Mouse (Mus musculus): ENCODE measurements around the gene Guca1a.
A peak's percentile ranks its signal among the peaks of the same experiment; 100 is the strongest.

Guca1a gene

DNA sequence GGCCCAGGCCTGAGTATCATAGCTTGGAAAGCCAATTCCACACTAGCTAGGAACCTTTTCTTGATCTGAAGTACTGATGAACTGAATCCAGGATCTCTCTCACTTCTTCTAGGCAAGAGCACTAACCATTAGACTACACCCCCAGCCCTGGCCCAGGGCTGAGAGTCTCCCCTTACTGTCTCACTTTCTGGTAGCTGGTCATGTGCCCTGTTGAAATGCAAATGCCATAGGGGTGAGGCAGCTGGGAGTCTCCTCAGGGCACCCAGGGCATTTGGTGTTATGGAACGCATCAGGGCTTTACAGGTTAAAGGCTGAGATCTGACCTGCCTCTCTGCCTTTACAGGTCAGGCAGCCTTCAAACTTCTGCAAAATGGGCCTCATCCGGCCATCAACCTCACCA is 19.8 kb upstream of the Guca1a start:
- DNase-seq (ENCODE audit: low read depth, low spot score), result peak; percentile 69

DNA sequence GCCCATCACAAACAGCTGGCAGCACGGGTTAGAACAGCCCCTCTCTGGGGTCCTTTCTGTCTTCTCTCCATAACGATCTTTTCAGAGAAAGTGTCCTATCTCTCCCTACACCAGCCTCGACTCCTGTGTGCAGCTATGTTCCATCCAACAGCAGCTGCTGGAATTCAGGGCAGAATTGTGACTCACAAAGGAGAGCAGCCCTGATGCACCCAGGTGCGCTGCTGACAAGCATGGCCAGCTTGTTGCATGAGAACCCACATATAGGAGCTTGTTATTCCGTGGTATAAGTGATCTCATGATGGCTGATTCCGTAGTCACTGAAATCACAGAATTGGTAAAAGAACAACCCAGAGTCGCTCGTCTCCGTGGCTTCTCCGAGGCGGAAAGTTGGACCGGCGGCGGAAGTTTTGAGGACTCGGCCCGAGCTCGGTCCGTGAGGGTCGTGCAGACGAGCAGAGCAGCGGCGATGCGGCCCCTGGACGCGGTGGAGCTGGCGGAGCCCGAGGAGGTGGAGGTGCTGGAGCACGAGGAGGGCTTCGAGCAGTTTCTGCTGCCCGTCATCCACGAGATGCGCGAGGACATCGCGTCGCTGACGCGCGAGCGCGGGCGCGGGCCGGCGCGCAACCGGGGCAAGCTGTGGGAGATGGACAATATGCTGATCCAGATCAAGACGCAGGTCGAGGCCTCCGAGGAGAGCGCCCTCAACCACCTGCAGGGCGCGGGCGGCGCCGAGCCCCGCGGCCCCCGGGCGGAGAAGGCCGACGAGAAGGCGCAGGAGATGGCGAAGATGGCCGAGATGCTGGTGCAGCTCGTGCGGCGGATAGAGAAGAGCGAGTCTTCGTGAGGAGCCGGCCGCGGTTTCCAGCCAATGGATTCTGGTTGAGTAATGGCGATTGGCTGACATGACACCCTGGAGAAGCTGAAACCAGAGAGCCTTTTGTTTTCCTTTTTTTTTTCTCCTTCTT is 9.8 kb upstream of the Guca1a start:
- peak; percentile 32 for DNase-seq (ENCODE audit: low read depth, low spot score)

GRCm38 (mm10) chr17:47408558-47408898 is 8.1 kb upstream of the Guca1a start:
- DNase-seq (ENCODE audit: low read depth, low spot score), result peak; percentile 88

DNA sequence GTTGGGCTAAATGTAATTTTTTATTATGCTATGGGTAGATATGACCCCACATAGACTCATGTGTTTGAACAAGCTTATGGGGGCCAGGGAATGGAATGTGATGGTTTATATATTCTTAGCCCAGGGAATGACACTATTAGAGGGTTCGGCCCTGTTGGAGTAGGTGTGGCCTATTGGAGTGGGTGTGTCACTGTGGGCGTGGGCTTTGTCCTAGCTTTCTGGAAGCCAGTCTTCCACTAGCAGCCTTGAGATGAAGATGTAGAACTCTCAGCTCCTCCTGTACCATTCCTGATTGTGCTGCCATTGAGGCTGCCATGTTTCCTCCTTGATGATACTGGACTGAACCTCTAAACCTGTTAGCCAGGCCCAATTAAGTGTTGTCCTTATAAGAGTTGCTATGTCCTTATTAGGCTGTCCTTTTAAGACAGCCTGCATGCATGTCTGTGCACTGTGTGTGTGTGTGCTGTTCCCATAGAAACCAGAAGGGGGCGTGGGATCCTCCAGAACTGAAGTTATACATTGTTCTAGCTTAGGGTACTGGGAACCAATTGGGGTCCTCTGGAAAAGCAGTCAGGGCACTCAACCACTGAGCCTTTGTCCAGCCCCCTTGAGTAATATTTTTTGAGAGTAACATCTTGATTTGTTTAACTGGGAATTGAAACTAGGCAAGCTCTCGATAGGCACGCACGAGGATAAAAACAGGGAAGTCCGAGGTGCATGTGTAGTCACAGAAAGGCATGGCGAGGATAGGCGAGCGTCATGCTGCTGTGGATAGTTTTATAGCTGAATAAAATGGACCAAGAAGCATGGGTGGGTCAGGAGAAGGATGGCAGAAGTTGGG is 7.6 kb upstream of the Guca1a start:
- DNase-seq (ENCODE audit: low read depth, low spot score), result peak; percentile 66

DNA sequence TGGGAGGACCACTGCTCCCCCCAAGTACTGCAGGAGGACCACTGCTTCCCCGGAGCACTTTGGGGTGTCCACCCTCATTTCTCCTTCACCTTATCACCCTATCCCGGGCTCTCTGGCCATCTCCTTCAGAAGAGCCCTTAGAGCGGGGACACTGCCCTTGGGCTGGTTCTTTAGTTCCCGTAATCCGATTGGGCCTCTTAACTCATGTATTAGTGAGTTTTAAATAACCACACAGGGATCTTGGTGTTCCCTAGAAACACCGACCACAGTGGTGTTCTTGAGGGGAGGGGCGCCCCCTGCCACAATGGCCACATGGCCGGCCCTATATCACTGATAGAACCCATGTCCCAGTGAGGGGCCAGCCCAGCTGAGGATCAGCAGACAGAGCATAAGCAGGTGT is 1.3 kb downstream of the Guca1a start:
- no peak for DNase-seq (ENCODE audit: low read depth, low spot score)

DNA sequence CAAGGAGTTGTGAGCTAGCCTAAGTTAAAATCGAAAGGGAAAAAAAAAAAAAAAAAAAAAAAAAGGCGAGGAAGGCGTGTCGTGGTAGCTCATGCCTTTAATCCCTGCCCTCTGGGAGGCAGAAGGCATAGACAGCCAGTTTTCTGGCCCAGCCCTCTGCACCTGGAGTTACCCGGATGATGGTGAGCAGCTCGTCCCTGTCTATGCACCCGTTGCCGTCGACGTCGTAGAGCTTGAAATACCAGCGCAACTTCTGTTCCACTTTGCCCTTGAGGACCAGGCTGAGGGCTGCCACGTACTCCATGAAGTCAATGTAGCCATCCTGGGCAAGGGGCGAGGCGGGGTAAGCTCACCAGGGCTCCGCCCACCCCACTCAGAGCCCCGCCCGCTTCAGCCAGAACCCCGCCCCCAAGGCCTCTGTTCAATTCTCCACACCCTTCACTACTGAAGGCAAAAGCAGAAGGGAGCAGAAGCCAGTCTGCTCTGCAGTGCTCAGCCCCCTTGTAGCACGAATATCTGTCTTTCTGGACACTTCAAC is 4.9 kb downstream of the Guca1a start:
- DNase-seq (ENCODE audit: low read depth, low spot score), result peak; percentile 91

DNA sequence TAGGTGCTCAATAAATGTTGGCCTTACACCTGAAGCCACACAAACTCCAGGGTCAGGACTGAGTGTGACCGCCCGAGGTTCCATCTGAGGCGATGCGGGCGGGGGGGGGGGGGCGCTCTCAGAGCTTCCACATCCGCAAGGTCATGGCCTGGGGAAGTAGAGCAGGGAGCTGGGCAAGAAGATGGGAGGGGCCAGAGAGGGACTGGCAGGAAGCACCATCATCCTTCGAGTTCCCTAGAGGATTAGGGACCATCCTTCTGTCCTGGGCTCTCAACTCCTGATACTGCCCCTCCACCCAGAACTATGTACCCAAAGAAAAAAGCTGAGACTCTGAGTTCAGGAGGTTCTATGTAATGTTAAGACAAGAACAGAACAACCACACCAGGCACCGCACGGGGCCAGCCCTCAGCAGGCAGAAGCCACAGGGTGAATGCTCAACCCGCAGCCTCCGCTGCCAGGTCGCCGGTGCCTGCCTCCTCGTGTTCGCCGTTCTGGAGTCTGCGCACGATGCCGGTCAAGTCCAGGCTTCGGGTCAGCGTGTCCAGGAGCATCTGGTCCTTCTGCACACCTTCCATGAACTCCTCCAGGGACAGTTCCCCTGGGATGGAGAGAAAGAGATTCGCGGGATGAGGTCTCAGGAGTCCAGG is 6.0 kb downstream of the Guca1a start:
- DNase-seq (ENCODE audit: low read depth, low spot score), result no peak

DNA sequence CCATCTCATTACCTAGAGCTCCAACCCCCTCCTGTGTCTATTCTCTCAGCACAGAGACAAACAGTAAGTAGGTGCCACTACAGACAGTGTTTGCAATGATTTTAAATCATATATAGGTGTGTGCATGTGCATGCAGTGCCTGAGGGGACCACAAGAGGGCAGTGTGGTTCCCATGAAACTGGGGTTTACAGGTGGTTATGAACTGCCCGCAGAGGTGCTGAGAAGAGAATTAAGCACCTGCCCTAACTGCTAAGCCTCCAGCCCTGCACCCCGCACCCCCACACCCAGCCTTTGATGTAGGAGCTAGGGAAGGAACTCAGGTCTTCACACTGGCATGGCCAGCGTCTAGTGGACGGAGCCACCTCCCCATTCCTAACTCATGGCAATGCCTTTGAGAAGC is 13.7 kb downstream of the Guca1a start:
- peak; percentile 80 for DNase-seq (ENCODE audit: low read depth, low spot score)

DNA sequence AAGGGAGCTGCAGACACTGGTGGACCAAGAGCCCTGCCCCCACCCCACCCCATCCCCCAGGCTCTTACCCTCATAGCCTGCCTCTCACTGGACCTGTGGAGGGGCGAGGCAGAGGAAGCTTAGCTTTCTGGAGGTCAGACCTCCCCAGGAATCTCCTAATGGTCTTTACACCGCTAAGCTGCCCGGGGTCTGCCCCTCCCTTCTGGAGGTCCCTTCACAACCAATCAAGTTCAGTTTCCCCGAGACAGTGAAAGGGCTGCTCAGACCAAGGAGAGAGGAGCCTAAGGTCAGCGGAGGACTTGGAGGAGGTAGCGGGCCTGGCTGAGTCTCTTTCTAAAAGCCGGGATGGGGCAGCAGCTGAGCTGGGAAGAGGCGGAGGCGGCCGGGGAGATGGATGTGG is 15.2 kb downstream of the Guca1a start, which contains the start of gene Guca1b:
TSS of gene Guca1b (plus strand) at position 249 of the 400 bp plus-strand sequence.
- no peak for DNase-seq (ENCODE audit: low read depth, low spot score)

- DNase-seq (ENCODE audit: low read depth, low spot score), result no peak
These were observed 16.3 kb downstream of the Guca1a start for GRCm38 (mm10) chr17:47384064-47384463.

DNA sequence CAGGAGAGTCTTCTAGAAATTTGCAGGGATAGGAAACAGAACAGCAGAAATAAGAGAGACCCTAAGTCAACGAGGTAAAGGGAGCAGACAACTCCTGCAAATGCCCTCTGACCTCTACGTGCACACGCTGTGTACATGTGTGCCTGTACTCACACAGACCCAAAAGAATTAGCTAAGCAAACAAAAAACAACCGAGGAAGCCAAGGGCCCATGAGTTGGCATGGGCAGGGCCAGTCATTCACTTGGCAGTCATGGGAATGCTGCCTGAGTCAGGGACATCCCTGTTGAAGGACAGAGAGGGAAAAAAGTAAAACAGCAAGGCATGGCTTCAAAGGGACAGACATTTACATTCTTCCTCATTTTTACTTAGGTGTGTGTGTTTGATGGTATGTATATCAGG is 17.1 kb downstream of the Guca1a start:
- no peak for DNase-seq (ENCODE audit: low read depth, low spot score)

DNA sequence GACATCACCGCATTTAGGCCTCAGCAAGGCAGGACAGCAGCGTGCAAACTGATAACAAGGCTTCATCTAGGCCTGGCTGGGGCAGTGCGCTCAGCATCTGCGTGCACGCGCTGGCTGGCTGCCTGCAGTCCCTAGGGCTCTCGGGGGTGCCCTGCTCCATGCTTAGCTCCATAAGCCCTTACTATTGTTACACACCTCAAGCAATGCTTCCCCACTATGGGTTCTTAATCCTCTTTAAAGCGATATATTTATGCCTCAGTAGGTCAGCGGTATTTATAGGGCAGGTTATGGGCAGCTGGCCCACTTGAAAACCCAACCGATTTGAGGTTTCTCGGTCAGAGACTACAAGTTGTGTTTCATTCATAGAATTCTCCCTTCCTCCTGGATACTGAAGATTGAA is 18.5 kb downstream of the Guca1a start:
- no peak for DNase-seq (ENCODE audit: low read depth, low spot score)

DNA sequence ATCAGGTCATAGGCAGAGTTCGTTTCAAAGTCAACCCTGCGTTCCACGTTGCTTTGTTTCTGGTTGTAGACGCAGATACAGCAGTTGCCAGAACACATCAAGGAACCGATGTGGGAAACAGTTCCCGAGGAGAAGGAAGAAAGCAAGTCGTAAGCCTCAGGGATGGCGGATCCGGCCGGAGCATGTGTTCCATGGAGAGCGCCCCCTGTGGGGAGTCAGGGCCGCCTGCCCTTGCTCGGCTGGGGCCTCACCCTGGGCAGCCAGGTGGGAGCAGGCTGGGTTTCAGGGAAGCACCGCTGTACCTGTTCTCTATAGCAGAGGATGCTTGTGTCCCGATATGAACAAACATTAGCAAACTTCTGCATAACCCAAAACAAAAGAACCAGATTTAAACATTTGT is 22.3 kb downstream of the Guca1a start:
- peak; percentile 69 for DNase-seq (ENCODE audit: low read depth, low spot score)

GRCm38 (mm10) chr17:47376779-47377280 is 23.6 kb downstream of the Guca1a start:
- DNase-seq (ENCODE audit: low read depth, low spot score), result no peak

DNA sequence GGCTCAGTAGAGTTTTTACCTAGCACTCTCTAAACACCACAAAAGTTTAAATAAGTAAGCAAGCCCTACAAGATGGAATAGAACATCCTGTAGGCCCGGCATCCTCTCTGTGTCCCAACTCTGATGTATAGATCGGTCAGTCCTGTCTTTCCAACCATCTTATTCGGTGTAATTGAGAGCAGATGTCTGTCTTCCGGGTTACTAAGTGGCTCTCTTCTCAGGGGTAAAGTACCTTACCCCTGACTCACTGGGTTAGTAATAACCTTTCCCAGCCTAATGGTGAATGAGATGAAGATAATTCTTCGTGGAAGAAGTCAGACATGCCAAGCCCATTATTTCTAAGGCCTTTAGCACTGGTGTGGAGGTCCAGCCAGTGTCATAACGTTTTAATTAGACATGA is 26.4 kb downstream of the Guca1a start:
- no peak for DNase-seq (ENCODE audit: low read depth, low spot score)

DNA sequence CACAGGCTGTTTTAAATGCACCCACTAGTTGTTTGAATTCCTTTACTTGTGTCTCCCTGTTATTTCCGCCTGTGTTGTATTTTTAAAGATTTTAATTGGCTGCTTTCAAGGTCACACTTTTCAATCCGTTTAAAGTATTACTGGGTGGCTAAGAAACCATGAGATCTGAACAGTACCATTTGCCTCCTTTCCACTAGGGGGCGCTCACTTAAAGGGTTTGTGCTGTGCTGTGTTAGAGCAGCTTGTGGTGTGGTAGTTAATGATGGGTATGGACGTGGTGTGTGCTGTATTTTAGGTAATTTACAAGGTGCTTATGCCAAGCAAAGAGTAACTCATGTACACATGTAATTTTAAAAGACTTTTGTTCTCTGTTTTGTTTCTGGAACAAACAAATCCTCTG is 28.9 kb downstream of the Guca1a start:
- DNase-seq (ENCODE audit: low read depth, low spot score), result peak; percentile 86

DNA sequence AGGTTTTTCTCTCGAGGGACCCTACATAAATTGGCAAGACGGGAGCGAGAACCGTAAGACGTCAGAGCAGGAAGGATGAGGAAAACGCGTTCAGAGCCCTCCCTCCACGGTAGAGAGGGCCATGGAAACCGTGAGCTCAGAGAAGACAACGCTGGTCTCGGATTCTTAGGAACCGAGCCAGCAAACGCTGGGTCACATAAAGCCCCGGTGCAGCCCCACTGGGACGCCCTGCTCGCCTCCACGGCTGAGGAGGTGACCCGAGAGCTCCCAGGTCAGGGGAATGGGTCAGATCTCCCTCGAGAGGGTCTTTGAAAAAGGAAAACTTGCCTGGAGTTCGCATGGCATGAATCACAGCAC is 31.3 kb downstream of the Guca1a start:
- no peak for DNase-seq (ENCODE audit: low read depth, low spot score)

GRCm38 (mm10) chr17:47368401-47369086 is 31.8 kb downstream of the Guca1a start, which contains the start of gene Mrps10:
Gene Mrps10 (plus strand): TSS chr17:47368887.
- peak; percentile 96 for DNase-seq (ENCODE audit: low read depth, low spot score)

- DNase-seq (ENCODE audit: low read depth, low spot score), result no peak
These were observed 39.0 kb downstream of the Guca1a start for GRCm38 (mm10) chr17:47361343-47361742.

GRCm38 (mm10) chr17:47359964-47360363 is 40.4 kb downstream of the Guca1a start:
- DNase-seq (ENCODE audit: low read depth, low spot score), result peak; percentile 80

DNA sequence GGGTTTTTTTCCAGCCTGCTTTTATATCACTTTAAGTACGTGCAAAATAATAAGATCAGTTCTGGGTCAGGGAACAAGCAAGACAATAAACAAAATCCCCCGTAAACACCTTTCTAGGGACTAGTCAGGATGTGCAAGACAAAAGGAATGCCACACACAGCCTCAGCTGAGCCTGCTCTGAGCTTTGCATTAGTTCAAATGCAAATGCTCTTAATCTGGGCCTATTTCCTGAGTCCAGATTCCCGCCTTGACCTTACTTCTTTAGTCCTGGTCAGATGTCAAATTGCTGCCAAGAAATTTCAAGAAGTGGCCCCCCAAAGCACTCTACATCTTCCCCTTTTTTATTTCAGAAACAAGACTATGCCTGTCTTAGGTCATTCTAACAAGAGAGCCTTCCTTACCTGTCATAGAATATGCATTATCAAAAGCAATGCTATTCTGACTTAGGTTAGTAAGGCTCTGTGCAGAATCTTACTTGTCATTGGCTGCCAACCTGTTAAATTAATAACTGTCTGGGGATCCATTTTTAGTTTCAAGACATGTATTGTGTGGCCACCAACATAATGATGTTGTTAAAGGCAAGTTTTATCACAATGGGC is 50.6 kb downstream of the Guca1a start:
- peak; percentile 82 for DNase-seq (ENCODE audit: low read depth, low spot score)

All from ZHBTc4 (cell line).